Mouse (Mus musculus) duodenum, adult 2 months (tissue): ENCODE measurements around the gene Slc25a54. TPM values are rescaled to one million over a fixed set of nuclear protein-coding genes. Genes with fewer than 3 reads are reported as not detected.

Source experiments
- polyA plus RNA-seq: library from polyadenylated mRNA; depleted of rRNA; stranded (reverse); fragments of >200 nt; gene quantifications from 2 replicates; pipeline ENCODE4 v1.2.3, GENCODE M21; 2012; ENCODE audit warnings: low replicate concordance; rRNA removed

The Slc25a54 gene
- polyA plus RNA-seq = not detected in 2 replicates

DNA sequence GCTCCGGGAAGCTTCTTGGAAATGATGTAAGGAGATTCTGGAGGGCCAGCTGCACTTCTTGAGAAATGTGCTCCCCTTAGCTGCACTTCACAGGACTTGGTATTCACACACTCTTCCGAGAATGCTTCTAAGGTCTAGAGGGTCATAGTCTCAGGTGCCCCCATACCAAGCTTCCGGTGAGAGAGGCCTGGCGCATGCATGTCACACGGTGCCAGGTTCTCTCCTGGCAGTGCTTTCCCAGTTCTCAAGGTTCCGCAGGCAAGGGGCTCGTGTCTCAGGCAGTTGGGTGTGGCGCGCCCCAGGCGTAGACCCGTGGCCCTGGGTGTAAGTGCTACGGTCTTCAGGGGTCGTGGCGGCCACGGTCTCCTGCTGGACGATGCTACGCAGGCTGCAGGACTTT is at the start of gene Slc25a54:
TSS of gene Slc25a54 (plus strand) at position 301 of the 400 bp plus-strand sequence.

DNA sequence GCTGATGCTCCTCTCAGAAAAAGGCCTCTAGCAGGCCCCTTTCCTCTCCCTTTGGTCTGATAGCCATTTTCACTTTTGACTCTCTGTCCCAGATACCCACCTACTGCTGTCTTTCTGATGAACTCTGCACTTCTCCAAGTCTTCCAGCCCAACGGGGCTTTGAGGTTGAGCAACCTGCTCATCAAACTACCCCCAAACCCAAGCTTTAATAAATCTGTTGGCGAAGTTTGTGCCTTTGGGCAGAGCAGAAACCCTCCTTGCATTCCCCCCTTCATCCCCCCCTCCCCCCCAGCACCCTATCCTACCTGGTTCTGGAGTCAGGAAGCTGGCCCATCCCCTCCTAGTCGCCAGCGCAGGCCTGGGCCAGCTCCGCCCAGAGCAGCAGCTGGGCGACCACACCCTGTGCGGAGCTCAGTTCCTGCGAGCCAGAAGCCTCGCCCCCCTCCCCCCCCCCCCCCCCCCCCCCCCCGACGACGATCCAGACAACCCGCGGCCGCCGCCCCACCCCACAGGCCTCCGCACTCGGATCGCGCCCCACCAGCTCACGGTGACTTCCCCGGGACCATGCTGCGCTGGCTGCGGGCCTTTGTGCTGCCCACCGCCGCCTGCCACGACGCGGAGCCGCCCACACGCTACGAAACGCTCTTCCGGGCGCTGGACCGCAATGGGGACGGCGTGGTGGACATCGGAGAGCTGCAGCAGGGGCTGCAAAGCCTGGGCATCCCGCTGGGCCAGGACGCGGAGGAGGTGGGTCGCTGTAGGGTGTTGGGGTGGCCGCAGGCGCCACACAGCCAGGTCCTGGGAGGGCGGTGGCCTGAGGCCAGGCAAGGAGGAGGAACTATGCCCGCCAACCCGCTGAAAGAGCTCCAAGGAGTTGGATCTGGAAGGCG is 42.6 kb downstream of the Slc25a54 start, which contains the start of gene Slc25a24:
TSS of gene Slc25a24 (plus strand) at position 509 of the 890 bp plus-strand sequence.

Other genes starting within 250 kb of the Slc25a54 start
- 0.99 and 1.8 TPM in 2 replicates for gene Stxbp3, start 239.9 kb upstream of the Slc25a54 start, polyA plus RNA-seq
- 0.05 and 0.08 TPM in 2 replicates for gene Fndc7, start 190.5 kb upstream of the Slc25a54 start, polyA plus RNA-seq
- gene Prpf38b, start 168.7 kb upstream of the Slc25a54 start, polyA plus RNA-seq = 52.0 and 58.2 TPM in 2 replicates
- not detected in 2 replicates for gene Henmt1, start 140.6 kb upstream of the Slc25a54 start, polyA plus RNA-seq
- gene Gm9857, start 140.0 kb upstream of the Slc25a54 start, polyA plus RNA-seq = 0.46 TPM in 1 of 2 replicates, not detected in the other
- 0.64 and 0.79 TPM in 2 replicates for gene Fam102b, start 52.9 kb upstream of the Slc25a54 start, polyA plus RNA-seq
- gene Slc25a24, start 42.7 kb downstream of the Slc25a54 start, polyA plus RNA-seq = 19.0 and 37.0 TPM in 2 replicates